Comparison of ENCODE assay signal across 8 mouse cellular contexts in genomic region chr1:170589219-170590040, GRCm38 (mm10). TPM values are rescaled to one million over a fixed set of nuclear protein-coding genes. Genes with fewer than 3 reads are reported as not detected.
DNase-seq lines count a peak whose midpoint lies in the region; ATAC-seq and TF ChIP-seq lines count a peak whose summit lies in the region.

Gene Nos1ap, minus strand, starts transcription at chr1:170589861.

- H3K4me3 ChIP-seq in cortical plate, adult 2 months (ENCODE audit: insufficient read depth, low read length): peak within 1 kb of the TSS; percentile 100
- peak within 1 kb of the TSS; percentile 83 for H3K4me3 ChIP-seq in hindbrain, embryonic 16.5 days (ENCODE audit: low read length)

- peak within 1 kb of the TSS; percentile 92 for H3K4me2 ChIP-seq in hindbrain, embryonic 16.5 days (ENCODE audit: low read length)

- no peaks in the 10 kb centered on the region for H3K27me3 ChIP-seq in hindbrain, embryonic 16.5 days (replicated peaks; ENCODE audit: control insufficient read depth, insufficient read depth, low read length)

- ATAC-seq in hindbrain, embryonic 16.5 days: peak; percentile 95

- no peak for TF ChIP-seq CTCF in cortical plate, adult 2 months (IDR thresholded peaks at IDR 0.05; ENCODE audit: extremely low read depth, insufficient read depth, low read length)

- peak within 1 kb of the TSS; percentile 51; the same call in 1 of the 2 replicates for H3K27ac ChIP-seq in cortical plate, adult 2 months (ENCODE audit: insufficient read depth, low read length)
- peak within 1 kb of the TSS; percentile 75 for H3K27ac ChIP-seq in hindbrain, embryonic 16.5 days (ENCODE audit: low read depth, low read length)

- 0 out of 2 replicates have a peak, but pooled peaks cover 3% of the 10 kb centered on the region for H3K36me3 ChIP-seq in hindbrain, embryonic 16.5 days (ENCODE audit: control insufficient read depth, insufficient read depth, low read length)

- TF ChIP-seq POLR2A in cortical plate, adult 2 months (IDR thresholded peaks at IDR 0.05; ENCODE audit: extremely low read depth, insufficient read depth, low read length): no peak

- H3K4me1 ChIP-seq in cortical plate, adult 2 months (ENCODE audit: control insufficient read depth, insufficient read depth, low read length): no peaks in the 10 kb centered on the region
- H3K4me1 ChIP-seq in hindbrain, embryonic 16.5 days (ENCODE audit: control insufficient read depth, insufficient read depth, low read depth, low read length): peaks cover 13% of the 10 kb centered on the region

- no peaks in the 10 kb centered on the region for H3K9me3 ChIP-seq in hindbrain, embryonic 16.5 days (ENCODE audit: control insufficient read depth, low read length)

- peak; percentile 72 for DNase-seq in ZHBTc4 (ENCODE audit: low read depth, low spot score)
- peak; percentile 56 to 66 for DNase-seq in gastrocnemius, adult 8-10 months (ENCODE audit: low spot score in 2 of 2)
- peak; percentile 79 to 89 for DNase-seq in left cerebral cortex, adult 18-20 months (ENCODE audit: low spot score in 2 of 2)
- DNase-seq in lung, postnatal 25 days (ENCODE audit: low spot score): peak; percentile 82
- peak; percentile 86 for DNase-seq in ovary, postnatal 36 days (ENCODE audit: low spot score)
- peak; percentile 69 for DNase-seq in thymus, postnatal 14 days

- H3K9ac ChIP-seq in hindbrain, embryonic 16.5 days (ENCODE audit: low read depth, low read length): peak within 1 kb of the TSS; percentile 92

- WGBS in hindbrain, embryonic 16.5 days: under 1% methylated on average over 70 of the region's 106 CpGs

RNA-seq across cellular contexts. Expression of gene Nos1ap, which starts in this region (rescaled TPM):
- 146 and 170 TPM in 2 replicates for polyA plus RNA-seq in cortical plate, adult 2 months (2012; rRNA removed)
- 1 to 10 TPM in 1 of 4 experiments, under 1 TPM in 3; 0.35 to 1.0 (median 0.60) TPM for total RNA-seq in gastrocnemius, adult 8-10 months (2022)
- polyA plus RNA-seq in hindbrain, embryonic 16.5 days (2015; fragmentation: Nextera tagmentation; extraction: Ambion mirVana): 14.8 and 17.1 TPM in 2 replicates
- total RNA-seq in left cerebral cortex, adult 18-20 months (2021): 100 to 1,000 TPM; 191 to 200 TPM

Comparison
In these comparisons a context has a peak if more than half of its experiments do, and no peak if none do; other contexts are left out.
1. Peak in every context shown above with its lines: DNase-seq, ATAC-seq, H3K4me3 ChIP-seq and H3K27ac ChIP-seq.
2. RNA of gene Nos1ap (total RNA-seq): 191 to 200 TPM in left cerebral cortex, adult 18-20 months; 0.35 to 1.0 TPM in gastrocnemius, adult 8-10 months; every median in the first group is over 10 times any median in the second.